Mouse (Mus musculus) spleen, postnatal 10 days (tissue): ENCODE measurements around the gene Parvb.

Experiments used
- DNase-seq, 2 experiments: peaks; one replicate each; pipeline ENCODE4 v3.0.0; 2021 to 2022; ENCODE audit warnings: low spot score in 2 of 2

Parvb gene

GRCm38 (mm10) chr15:84231721-84232561 lies at the start of gene Parvb:
Gene Parvb, plus strand, starts transcription at chr15:84232043.
- peak; percentile 66 to 75 for DNase-seq

- no peak for DNase-seq
Measured at GRCm38 (mm10) chr15:84183967-84184366, 47.9 kb upstream of the Parvb start.

GRCm38 (mm10) chr15:84186196-84186595 lies 45.6 kb upstream of the Parvb start:
- no peak for DNase-seq

GRCm38 (mm10) chr15:84188887-84189530 lies 42.8 kb upstream of the Parvb start:
- no peak for DNase-seq

GRCm38 (mm10) chr15:84189881-84190280 lies 42.0 kb upstream of the Parvb start:
- no peak for DNase-seq

- no peak for DNase-seq
Measured at GRCm38 (mm10) chr15:84191724-84192057, 40.2 kb upstream of the Parvb start.

- DNase-seq = peak; percentile 87 to 91
Measured at GRCm38 (mm10) chr15:84192058-84192791, 39.6 kb upstream of the Parvb start, which contains the start of gene Samm50. Gene Samm50, plus strand, starts transcription at chr15:84192241.

GRCm38 (mm10) chr15:84196486-84197165 lies 35.2 kb upstream of the Parvb start:
- DNase-seq = no peak

- DNase-seq = no peak
Measured at GRCm38 (mm10) chr15:84207327-84207726, 24.5 kb upstream of the Parvb start.

- peak; percentile 70 to 82 for DNase-seq
Measured at GRCm38 (mm10) chr15:84209517-84210412, 22.1 kb upstream of the Parvb start.

- DNase-seq = peak in 1 of 2 experiments; percentile 33
Measured at GRCm38 (mm10) chr15:84210461-84210860, 21.4 kb upstream of the Parvb start.

GRCm38 (mm10) chr15:84210941-84211340 lies 20.9 kb upstream of the Parvb start:
- peak; percentile 36 to 40 for DNase-seq

- no peak for DNase-seq
Measured at GRCm38 (mm10) chr15:84211564-84211963, 20.3 kb upstream of the Parvb start.

- DNase-seq = peak; percentile 94
Measured at GRCm38 (mm10) chr15:84212031-84212755, 19.6 kb upstream of the Parvb start.

GRCm38 (mm10) chr15:84212756-84213105 lies 19.1 kb upstream of the Parvb start:
- no peak for DNase-seq

GRCm38 (mm10) chr15:84213162-84213739 lies 18.6 kb upstream of the Parvb start:
- DNase-seq = no peak

- DNase-seq = no peak
Measured at GRCm38 (mm10) chr15:84214476-84214875, 17.4 kb upstream of the Parvb start.

- DNase-seq = no peak
Measured at GRCm38 (mm10) chr15:84215273-84215672, 16.6 kb upstream of the Parvb start.

- no peak for DNase-seq
Measured at GRCm38 (mm10) chr15:84216026-84216425, 15.8 kb upstream of the Parvb start.
